Mouse (Mus musculus): ENCODE results near the gene Spns2. TPM values are rescaled to one million over a fixed set of nuclear protein-coding genes. Genes with fewer than 3 reads are reported as not detected.

Spns2 gene
- total RNA-seq, 4 experiments from 2014 or later: 2.5 to 5.0 (median 4.0) TPM

GRCm38 (mm10) chr11:72500139-72500538 lies 10.4 kb upstream of the Spns2 start:
- no peak for DNase-seq

- no peak for DNase-seq
Measured at GRCm38 (mm10) chr11:72497367-72497766, 7.7 kb upstream of the Spns2 start.

- DNase-seq: no peak
Measured at GRCm38 (mm10) chr11:72496775-72497174, 7.1 kb upstream of the Spns2 start.

- DNase-seq: no peak
Measured at GRCm38 (mm10) chr11:72496066-72496465, 6.4 kb upstream of the Spns2 start.

- DNase-seq: no peak
Measured at GRCm38 (mm10) chr11:72494046-72494988, 4.6 kb upstream of the Spns2 start.

- no peak for DNase-seq
Measured at GRCm38 (mm10) chr11:72491130-72491960, 1.6 kb upstream of the Spns2 start.

- DNase-seq: no peak
Measured at GRCm38 (mm10) chr11:72489397-72489796, 307 bp downstream of the Spns2 start.

GRCm38 (mm10) chr11:72488753-72489271 lies 892 bp downstream of the Spns2 start:
- no peak for DNase-seq

GRCm38 (mm10) chr11:72487739-72488138 lies 2.0 kb downstream of the Spns2 start:
- no peak for DNase-seq

GRCm38 (mm10) chr11:72487171-72487570 lies 2.5 kb downstream of the Spns2 start:
- DNase-seq: no peak

GRCm38 (mm10) chr11:72485960-72486359 lies 3.7 kb downstream of the Spns2 start:
- DNase-seq: no peak

- DNase-seq: no peak
Measured at GRCm38 (mm10) chr11:72485157-72485556, 4.5 kb downstream of the Spns2 start.

GRCm38 (mm10) chr11:72484549-72484948 lies 5.2 kb downstream of the Spns2 start:
- DNase-seq: no peak

GRCm38 (mm10) chr11:72481952-72482351 lies 7.8 kb downstream of the Spns2 start:
- DNase-seq: no peak

GRCm38 (mm10) chr11:72481313-72481712 lies 8.4 kb downstream of the Spns2 start:
- DNase-seq: no peak

- DNase-seq: no peak
Measured at GRCm38 (mm10) chr11:72479499-72479898, 10.2 kb downstream of the Spns2 start.

- DNase-seq: no peak
Measured at GRCm38 (mm10) chr11:72478228-72478627, 11.5 kb downstream of the Spns2 start.

GRCm38 (mm10) chr11:72477653-72478052 lies 12.1 kb downstream of the Spns2 start:
- DNase-seq: no peak

- DNase-seq: no peak
Measured at GRCm38 (mm10) chr11:72477182-72477581, 12.5 kb downstream of the Spns2 start.

- no peak for DNase-seq
Measured at GRCm38 (mm10) chr11:72476074-72476625, 13.6 kb downstream of the Spns2 start.

- no peak for DNase-seq
Measured at GRCm38 (mm10) chr11:72475408-72475807, 14.3 kb downstream of the Spns2 start.

GRCm38 (mm10) chr11:72474926-72475325 lies 14.8 kb downstream of the Spns2 start:
- no peak for DNase-seq

GRCm38 (mm10) chr11:72473540-72473939 lies 16.2 kb downstream of the Spns2 start:
- DNase-seq: no peak
